Mouse (Mus musculus): ENCODE results near the gene Olfr809. TPM values are rescaled to one million over a fixed set of nuclear protein-coding genes. Genes with fewer than 3 reads are reported as not detected.

Gene Olfr809
- total RNA-seq (2014; rRNA removed) (not detected in 2 replicates), polyA plus RNA-seq (2012; rRNA removed) (not detected in 2 replicates)

DNA sequence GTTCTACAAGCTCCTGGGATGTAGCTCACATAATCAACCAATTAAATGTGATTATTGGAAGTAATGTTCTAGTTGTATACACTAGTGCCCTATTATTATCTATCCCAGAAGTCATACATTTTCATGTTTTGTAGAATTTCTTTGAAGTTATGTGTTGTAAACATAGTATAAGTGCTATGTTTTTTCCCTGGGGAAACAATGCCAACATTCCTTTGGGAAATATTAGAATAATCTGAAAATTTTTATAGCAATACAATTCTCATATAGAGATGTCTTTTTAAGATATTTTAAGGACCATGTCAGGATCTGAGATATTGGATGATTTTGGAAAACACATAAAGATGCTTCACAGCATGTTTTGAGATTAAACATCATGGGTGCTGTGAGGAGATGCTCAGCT is at the start of gene Olfr809:
Olfr809 (plus strand) TSS at position 301 of the 400 bp plus-strand sequence.
- no peak for DNase-seq (ENCODE audit: extremely low read depth, low read depth, low spot score)
- Histone ChIP-seq H3K27me3 (ENCODE audit: control insufficient read depth, insufficient read depth, low read length) (no peaks in the 10 kb centered on the region), H3K4me1 (ENCODE audit: control insufficient read depth, insufficient read depth, low read length) (no peaks in the 10 kb centered on the region), H3K79me2 (ENCODE audit: control insufficient read depth, insufficient read depth, low read length) (no peaks in the 10 kb centered on the region), H3K27ac (replicated peaks; ENCODE audit: insufficient read depth, low read depth, low read length) (no peak within 1 kb of the TSS), H3K36me3 (ENCODE audit: control insufficient read depth, insufficient read depth, low read length) (no peaks in the 10 kb centered on the region), H3K4me3 (ENCODE audit: insufficient read depth, low read depth, low read length) (no peak within 1 kb of the TSS), H3K9ac (ENCODE audit: low read depth, low read length) (no peak within 1 kb of the TSS)
- TF ChIP-seq CTCF (IDR thresholded peaks at IDR 0.05; ENCODE audit: low read depth, low read length) (no peak), POLR2A (IDR thresholded peaks at IDR 0.05; ENCODE audit: extremely low read depth, insufficient read depth, low read length) (no peak)

DNA sequence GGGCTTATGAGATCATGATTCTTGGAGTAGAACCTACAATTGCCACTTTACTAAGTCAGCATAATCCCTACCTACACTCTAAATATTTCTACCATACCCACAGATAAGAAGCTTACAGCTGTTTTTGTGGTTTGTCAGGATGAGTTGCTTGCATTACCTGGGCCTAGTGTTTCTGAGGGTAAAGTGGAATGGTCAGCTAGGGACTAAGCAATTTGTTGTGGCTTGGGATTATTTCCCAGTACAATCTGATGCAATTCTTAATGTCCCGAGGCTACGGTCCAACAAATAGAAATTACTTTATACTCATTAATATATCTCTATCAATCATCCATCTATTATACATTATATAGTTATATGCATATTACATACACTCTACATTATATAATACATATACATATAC is 45.2 kb upstream of the Olfr809 start, which contains the start of gene Olfr805:
Olfr805 (minus strand) TSS at position 101 of the 400 bp plus-strand sequence.
- Histone ChIP-seq H3K36me3 (ENCODE audit: control insufficient read depth, insufficient read depth, low read length) (no peaks in the 10 kb centered on the region), H3K4me1 (ENCODE audit: control insufficient read depth, insufficient read depth, low read length) (no peaks in the 10 kb centered on the region), H3K27me3 (ENCODE audit: control insufficient read depth, insufficient read depth, low read length) (no peaks in the 10 kb centered on the region), H3K79me2 (ENCODE audit: control insufficient read depth, insufficient read depth, low read length) (no peaks in the 10 kb centered on the region), H3K4me3 (ENCODE audit: insufficient read depth, low read depth, low read length) (no peak within 1 kb of the TSS), H3K27ac (replicated peaks; ENCODE audit: insufficient read depth, low read depth, low read length) (no peak within 1 kb of the TSS), H3K9ac (ENCODE audit: low read depth, low read length) (no peak within 1 kb of the TSS)
- WGBS, result 96% methylated on average over 2 of the region's 2 CpGs
- no peak for TF ChIP-seq CTCF (IDR thresholded peaks at IDR 0.05; ENCODE audit: low read depth, low read length)
- TF ChIP-seq POLR2A (IDR thresholded peaks at IDR 0.05; ENCODE audit: extremely low read depth, insufficient read depth, low read length), result no peak
- no peak for DNase-seq (ENCODE audit: extremely low read depth, low read depth, low spot score)

DNA sequence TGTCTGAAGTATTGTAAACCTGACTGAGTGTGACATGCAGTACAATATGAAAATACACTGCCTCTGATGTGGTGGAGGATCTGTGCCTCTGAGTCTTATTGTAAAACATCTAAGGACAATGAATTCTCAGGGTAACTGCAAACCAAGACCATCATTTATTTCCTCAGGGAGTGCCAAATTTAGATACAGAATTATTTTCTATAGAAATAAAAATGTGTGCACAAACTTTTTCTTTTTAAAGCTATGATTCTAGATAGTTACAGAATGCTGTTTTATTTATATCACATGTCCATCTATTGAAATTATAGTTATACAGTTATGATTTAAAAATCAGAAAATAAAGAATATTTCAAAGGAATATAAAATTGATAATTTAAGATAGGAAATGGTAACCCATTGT is 32.6 kb upstream of the Olfr809 start, which contains the start of gene Olfr806:
Olfr806 (minus strand) TSS at position 101 of the 400 bp plus-strand sequence.
- no peaks in the 10 kb centered on the region for H3K4me1 ChIP-seq (ENCODE audit: control insufficient read depth, insufficient read depth, low read length)
- H3K27ac ChIP-seq (replicated peaks; ENCODE audit: insufficient read depth, low read depth, low read length), result no peak within 1 kb of the TSS
- no peaks in the 10 kb centered on the region for H3K36me3 ChIP-seq (ENCODE audit: control insufficient read depth, insufficient read depth, low read length)
- H3K79me2 ChIP-seq (ENCODE audit: control insufficient read depth, insufficient read depth, low read length), result no peaks in the 10 kb centered on the region
- DNase-seq (ENCODE audit: extremely low read depth, low read depth, low spot score), result no peak
- no peak within 1 kb of the TSS for H3K9ac ChIP-seq (ENCODE audit: low read depth, low read length)
- no peaks in the 10 kb centered on the region for H3K27me3 ChIP-seq (ENCODE audit: control insufficient read depth, insufficient read depth, low read length)
- H3K4me3 ChIP-seq (ENCODE audit: insufficient read depth, low read depth, low read length), result no peak within 1 kb of the TSS
- TF ChIP-seq POLR2A (IDR thresholded peaks at IDR 0.05; ENCODE audit: extremely low read depth, insufficient read depth, low read length) (no peak), CTCF (IDR thresholded peaks at IDR 0.05; ENCODE audit: low read depth, low read length) (no peak)

DNA sequence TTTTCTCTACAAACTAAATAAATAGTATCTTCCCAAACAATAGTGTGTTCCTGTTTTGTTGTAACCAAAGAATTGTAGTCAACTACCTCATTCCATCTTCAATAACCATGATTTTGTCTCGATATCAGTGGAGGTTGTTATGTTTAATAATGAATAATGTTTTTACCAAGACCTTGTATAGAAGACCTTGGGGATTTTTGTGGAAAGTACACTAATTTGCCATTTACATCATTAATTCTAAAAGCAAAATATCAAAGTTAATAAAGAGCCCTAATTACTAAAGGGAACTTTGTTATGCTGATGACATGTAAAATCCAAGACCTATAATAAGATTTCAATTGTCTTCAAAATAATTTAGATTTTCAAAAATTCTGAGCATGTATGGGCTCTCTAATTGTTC is 16.7 kb upstream of the Olfr809 start, which contains the start of gene Olfr807:
Olfr807 (minus strand) TSS at position 101 of the 400 bp plus-strand sequence.
- TF ChIP-seq CTCF (IDR thresholded peaks at IDR 0.05; ENCODE audit: low read depth, low read length) (no peak), POLR2A (IDR thresholded peaks at IDR 0.05; ENCODE audit: extremely low read depth, insufficient read depth, low read length) (no peak)
- no peaks in the 10 kb centered on the region for H3K79me2 ChIP-seq (ENCODE audit: control insufficient read depth, insufficient read depth, low read length)
- H3K36me3 ChIP-seq (ENCODE audit: control insufficient read depth, insufficient read depth, low read length), result no peaks in the 10 kb centered on the region
- H3K4me1 ChIP-seq (ENCODE audit: control insufficient read depth, insufficient read depth, low read length), result no peaks in the 10 kb centered on the region
- H3K9ac ChIP-seq (ENCODE audit: low read depth, low read length), result no peak within 1 kb of the TSS
- WGBS, result 81% methylated on average over 1 of the region's 1 CpGs
- H3K27me3 ChIP-seq (ENCODE audit: control insufficient read depth, insufficient read depth, low read length), result no peaks in the 10 kb centered on the region
- no peak within 1 kb of the TSS for H3K4me3 ChIP-seq (ENCODE audit: insufficient read depth, low read depth, low read length)
- no peak within 1 kb of the TSS for H3K27ac ChIP-seq (replicated peaks; ENCODE audit: insufficient read depth, low read depth, low read length)
- no peak for DNase-seq (ENCODE audit: extremely low read depth, low read depth, low spot score)

DNA sequence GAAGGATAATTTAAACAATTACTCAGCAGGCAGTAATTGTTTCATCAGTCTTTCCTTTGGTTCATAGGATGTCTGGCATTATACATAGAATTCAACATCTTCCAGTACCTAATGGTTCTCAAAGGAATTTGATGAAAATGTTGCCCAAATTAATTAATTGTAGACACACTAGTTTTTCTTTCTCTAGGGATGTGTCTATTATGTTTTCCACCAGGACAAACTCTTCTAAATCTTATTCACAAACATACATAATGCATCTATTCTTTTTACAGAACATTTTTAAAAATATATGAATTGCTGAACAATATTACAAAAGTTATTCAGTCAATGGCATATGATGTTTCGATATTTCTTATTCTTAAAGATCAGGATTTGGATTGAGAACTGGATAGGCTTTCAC is 9.3 kb upstream of the Olfr809 start, which contains the start of gene Olfr808:
Olfr808 (plus strand) TSS at position 301 of the 400 bp plus-strand sequence.
- H3K36me3 ChIP-seq (ENCODE audit: control insufficient read depth, insufficient read depth, low read length), result no peaks in the 10 kb centered on the region
- WGBS, result 85% methylated on average over 1 of the region's 1 CpGs
- no peaks in the 10 kb centered on the region for H3K79me2 ChIP-seq (ENCODE audit: control insufficient read depth, insufficient read depth, low read length)
- TF ChIP-seq POLR2A (IDR thresholded peaks at IDR 0.05; ENCODE audit: extremely low read depth, insufficient read depth, low read length) (no peak), CTCF (IDR thresholded peaks at IDR 0.05; ENCODE audit: low read depth, low read length) (no peak)
- H3K27ac ChIP-seq (replicated peaks; ENCODE audit: insufficient read depth, low read depth, low read length), result no peak within 1 kb of the TSS
- no peaks in the 10 kb centered on the region for H3K4me1 ChIP-seq (ENCODE audit: control insufficient read depth, insufficient read depth, low read length)
- DNase-seq (ENCODE audit: extremely low read depth, low read depth, low spot score), result no peak
- no peak within 1 kb of the TSS for H3K4me3 ChIP-seq (ENCODE audit: insufficient read depth, low read depth, low read length)
- H3K27me3 ChIP-seq (ENCODE audit: control insufficient read depth, insufficient read depth, low read length), result no peaks in the 10 kb centered on the region
- no peak within 1 kb of the TSS for H3K9ac ChIP-seq (ENCODE audit: low read depth, low read length)

DNA sequence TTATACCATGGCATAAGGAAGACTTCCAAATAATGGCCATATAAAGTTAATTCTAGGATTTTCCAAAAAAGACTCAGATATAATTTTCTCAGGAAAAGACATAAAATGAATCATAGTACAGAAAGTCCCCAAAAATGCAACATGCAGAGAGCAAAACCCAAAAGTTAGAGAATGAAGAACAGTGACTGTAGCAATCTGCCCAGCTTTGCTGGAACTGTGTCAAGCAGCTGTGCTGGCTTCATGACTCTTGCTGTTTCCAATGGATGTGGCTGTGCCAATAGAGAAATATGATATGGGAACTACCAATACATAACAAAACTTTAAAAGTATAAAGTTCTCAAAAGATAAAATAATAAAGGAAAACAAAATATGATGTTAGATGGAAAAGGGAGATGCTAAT is 3.7 kb downstream of the Olfr809 start:
- Histone ChIP-seq H3K9ac (ENCODE audit: low read depth, low read length) (no peak overlapping the region), H3K4me1 (ENCODE audit: control insufficient read depth, insufficient read depth, low read length) (no peaks in the 10 kb centered on the region), H3K36me3 (ENCODE audit: control insufficient read depth, insufficient read depth, low read length) (no peaks in the 10 kb centered on the region), H3K27ac (replicated peaks; ENCODE audit: insufficient read depth, low read depth, low read length) (no peak overlapping the region), H3K79me2 (ENCODE audit: control insufficient read depth, insufficient read depth, low read length) (no peaks in the 10 kb centered on the region), H3K27me3 (ENCODE audit: control insufficient read depth, insufficient read depth, low read length) (no peaks in the 10 kb centered on the region), H3K4me3 (ENCODE audit: insufficient read depth, low read depth, low read length) (no peak overlapping the region)
- TF ChIP-seq POLR2A (IDR thresholded peaks at IDR 0.05; ENCODE audit: extremely low read depth, insufficient read depth, low read length) (no peak), CTCF (IDR thresholded peaks at IDR 0.05; ENCODE audit: low read depth, low read length) (no peak)
- DNase-seq (ENCODE audit: extremely low read depth, low read depth, low spot score), result no peak

Measured in liver, adult 2 months (tissue).